Mouse (Mus musculus) kidney, postnatal 25 days (tissue): ENCODE measurements around the gene Pip5k1b.

Experiments used
- DNase-seq, 2 experiments: peaks; one replicate each; pipeline ENCODE4 v3.0.0; 2021; ENCODE audit warnings: mixed read lengths in 2 of 2

Pip5k1b gene

DNA sequence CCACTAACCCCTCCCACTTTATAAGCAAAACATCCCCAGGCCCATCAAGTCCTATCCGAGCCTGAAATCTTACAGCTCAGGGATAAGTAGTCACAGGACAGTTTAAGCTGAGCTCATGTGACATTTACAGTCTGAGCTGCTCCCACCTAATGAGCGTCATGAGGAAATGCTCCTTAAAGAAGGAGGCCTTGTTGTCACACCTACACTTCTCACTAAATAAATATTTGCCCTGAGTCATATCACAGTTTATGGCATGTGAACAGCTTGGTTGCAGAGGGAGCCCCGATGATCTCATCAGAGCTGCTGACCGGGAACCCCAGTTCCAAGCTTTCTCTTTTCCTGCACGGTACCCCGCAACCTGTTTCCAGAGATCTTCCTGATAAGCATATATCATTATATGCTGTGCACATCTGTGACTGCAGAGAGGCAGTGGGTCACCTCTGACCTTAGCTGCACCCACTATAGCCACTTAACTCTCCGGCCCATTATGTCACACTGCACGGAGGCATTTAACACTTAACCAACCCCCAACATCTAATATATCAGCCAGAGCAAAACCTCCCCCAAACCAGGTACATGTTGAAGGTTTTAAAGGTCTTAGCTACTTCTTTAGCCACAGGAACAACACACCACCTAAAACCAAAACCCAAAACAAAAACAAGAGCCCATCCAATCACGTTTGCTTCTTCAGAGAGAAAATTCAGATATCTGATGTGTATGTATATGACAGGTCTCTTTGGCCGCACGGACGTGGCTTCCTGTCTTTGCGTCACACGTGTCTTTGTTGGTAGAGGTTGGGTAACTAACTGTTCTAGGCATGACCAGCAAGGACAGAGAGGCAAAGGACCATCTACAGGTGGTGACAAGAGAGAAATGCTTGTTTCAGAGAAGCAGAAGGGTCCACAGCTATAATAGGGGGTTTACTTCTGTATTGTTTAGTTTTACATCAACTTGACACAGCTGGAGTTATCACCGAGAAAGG is 40.7 kb downstream of the Pip5k1b start:
- no peak for DNase-seq

- no peak for DNase-seq
These were observed 42.4 kb downstream of the Pip5k1b start for GRCm38 (mm10) chr19:24513105-24513843.

DNA sequence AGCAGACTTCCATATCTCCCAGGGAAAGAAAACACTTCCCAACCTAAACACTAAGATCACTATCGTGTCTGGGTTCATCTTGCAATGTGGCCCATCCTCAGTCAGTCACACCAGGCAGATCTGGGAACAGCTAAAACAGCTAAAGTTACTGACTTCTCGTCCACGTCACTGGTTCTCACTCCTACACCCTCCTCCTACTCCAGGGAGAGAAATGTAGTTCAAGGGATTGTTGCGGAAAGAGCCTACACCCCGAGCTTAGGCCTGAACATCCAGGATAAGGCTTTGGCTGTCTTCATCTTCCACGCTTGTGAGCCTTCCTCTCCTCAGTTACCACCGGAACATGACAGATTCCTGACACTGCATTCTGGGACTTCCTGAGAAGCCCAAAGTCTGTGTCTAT is 43.7 kb downstream of the Pip5k1b start:
- DNase-seq: no peak

DNA sequence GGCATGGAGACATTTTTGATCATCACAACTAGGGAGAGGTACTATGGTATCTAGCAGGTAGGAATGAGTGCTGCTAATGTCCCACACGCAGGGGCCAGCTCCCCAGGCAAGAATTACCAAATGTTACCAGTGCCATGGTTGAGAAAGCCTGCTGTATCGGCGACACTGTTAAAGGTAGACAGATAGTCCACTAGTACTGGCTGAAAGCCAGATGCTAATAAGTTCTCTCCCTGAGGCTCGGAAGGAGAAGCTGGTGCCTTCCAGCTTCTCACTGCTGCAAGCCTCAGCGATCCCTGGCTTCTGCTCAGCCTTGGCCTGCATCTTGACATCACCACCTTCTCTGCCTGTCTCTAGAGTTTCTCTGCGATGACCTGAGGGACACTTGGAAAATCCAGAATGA is 46.3 kb downstream of the Pip5k1b start:
- no peak for DNase-seq

- no peak for DNase-seq
These were observed 47.4 kb downstream of the Pip5k1b start for GRCm38 (mm10) chr19:24508087-24508767.

- DNase-seq: no peak
These were observed 52.8 kb downstream of the Pip5k1b start for GRCm38 (mm10) chr19:24502736-24503421.

GRCm38 (mm10) chr19:24501525-24501924 is 54.1 kb downstream of the Pip5k1b start:
- DNase-seq: no peak

DNA sequence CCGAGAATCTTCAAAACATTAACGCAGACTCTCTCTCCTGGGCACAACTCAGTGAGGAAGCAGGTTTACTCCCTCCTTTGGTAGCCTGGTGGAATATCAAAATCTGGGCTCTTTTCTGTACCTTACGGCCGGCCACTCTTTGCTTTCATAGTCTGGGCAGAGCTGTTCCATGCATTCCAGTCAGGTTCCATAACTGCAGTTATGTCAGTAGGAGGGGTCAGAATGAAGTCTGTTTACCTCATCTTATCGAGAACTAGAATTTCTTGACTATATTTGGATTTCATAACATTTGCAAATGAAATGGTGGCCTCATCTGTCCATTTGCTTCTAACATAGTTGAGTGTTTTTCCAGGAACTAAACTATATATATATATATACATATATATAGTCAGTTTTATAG is 55.2 kb downstream of the Pip5k1b start:
- DNase-seq: no peak

GRCm38 (mm10) chr19:24499291-24499690 is 56.4 kb downstream of the Pip5k1b start:
- DNase-seq: peak; percentile 48 to 65

DNA sequence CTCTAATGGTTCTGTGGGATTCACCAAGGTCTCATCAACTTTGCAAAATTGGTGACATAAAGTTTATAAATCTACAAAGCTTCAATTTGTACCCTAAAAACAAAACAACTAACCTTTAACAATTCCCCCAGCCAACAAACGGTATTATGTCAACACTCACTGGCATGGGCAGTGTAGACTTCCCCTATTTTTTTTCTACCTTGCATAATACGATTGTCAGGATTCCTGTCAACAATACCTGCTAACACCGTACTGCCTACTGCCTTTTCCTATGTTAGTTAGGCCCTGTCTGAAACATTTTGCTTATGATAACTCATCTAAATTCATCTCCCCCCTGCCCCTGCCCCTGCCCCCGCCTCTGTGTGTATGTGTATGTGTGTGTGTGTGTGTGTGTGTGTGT is 61.8 kb downstream of the Pip5k1b start:
- DNase-seq: no peak

DNA sequence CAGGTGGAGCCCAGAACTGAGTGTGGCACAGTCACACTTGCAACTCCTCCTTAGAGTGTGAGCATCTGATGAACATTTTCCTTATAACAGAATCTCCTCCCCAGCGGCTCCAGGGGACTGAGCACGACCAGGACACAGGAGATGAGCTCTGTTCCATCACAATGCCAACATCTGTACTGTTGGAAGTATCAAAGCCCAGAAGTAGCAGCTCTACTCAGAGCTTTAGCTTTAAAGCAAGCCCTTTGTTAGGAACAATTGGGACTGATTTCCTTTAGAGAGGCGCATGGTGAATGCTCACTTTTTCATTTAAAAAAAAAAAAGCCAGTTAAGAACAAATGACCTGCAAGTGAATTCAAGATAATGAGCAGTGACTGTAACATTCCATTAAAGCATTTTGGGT is 63.8 kb downstream of the Pip5k1b start:
- DNase-seq: no peak

DNA sequence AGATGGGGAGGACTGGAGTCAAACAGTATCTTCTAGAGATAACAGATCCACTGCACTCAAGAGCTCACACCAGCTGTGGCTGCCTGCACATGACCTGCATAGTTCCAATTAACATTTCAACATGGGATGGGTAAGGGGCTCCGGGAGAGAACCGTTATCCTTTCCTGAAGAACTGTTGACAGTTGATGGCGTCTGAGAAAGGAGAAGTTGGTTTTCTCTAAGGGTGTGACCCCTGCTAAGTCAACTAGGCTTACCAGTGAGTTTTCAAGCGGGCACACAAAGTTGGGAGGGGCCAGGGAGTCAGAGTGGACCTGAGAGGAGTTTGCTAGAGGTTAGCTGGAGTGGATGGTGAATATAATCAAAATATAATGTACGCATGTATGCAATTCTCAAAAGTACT is 65.4 kb downstream of the Pip5k1b start:
- no peak for DNase-seq

DNA sequence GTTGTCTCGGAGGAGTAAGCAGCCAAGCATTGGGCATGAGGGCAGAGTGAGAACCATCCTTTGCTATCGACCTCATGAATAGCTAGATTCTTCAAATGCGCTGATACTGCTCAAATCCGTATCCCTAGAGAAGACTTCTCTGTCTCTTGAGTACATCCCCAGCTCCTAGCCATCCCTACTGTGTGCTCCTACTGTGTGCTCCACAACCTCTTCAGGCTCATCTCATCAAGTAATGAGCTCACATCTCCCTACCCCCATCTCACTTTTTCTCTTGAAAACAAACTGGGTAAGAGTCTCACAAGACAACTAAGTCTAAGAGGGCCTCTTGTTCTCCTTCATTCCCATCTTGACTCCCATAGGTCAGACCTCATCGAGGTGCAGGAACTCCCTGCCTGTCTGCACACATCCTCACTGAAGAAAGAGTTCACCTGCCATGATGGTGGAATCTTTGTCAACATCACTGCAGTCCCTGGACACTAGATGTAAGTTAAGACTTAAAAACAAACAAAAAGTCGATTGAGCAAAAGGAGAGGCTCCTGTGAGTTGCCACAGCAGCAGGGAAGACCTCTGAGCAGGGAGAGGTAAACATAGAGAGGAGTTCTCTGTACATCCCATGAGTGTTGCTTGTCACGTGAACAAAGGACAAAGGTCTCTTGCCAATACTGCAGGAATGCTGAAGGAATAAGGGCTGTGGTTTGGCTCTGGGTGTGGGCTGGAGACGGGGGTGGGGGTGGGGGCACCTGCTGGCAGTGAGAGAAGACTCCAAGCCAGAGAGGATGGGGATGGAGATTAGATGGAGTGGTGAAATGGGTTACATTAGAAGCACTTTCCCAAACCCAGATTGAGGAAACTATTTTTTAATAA is 69.0 kb downstream of the Pip5k1b start:
- no peak for DNase-seq

DNA sequence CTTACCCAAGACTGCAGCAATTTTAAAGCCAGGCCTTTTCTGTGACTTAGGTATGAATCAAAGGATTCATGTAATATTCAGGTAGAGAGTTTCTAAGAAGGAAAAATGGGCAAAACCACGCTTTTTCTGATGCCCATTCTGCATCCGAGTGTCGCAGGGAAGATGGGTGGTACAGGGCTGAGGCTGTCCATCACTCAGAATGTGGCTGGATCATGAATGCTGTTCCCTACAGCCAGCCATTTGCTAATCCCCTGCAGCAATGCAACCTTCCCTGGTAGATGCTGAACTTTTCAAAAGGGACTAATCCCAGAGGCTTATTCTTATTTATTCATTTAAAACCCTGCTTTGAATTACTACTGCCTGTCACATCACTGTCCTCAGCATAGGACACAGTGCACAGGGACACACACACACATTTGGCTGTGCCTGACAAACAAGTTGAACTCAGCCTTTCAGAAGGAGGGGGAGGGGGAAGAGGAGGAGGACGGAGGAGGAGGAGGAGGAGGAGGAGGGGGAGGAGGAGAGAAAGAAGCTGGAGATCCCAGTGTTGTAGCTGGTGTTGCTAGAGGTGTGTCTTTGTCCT is 71.0 kb downstream of the Pip5k1b start:
- DNase-seq: no peak

DNA sequence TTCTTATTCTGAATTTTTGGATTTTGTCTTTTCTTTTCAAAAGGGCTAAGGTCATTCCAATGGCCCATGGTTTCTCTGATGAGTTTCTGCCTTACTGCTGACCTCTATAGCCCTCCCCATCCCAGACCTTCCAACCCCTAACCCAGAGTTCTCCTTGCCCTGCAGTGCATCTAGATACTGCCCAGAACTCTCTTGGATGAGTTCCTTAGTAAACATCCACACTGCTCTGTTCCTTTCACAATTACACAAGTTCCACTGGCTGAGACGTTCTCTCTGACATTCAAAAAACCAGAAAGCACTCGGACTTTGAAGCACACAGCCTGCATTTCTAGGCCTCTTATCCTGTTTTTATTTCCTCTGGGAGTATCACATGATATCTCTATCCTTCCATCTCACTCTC is 74.8 kb downstream of the Pip5k1b start:
- DNase-seq: no peak

DNA sequence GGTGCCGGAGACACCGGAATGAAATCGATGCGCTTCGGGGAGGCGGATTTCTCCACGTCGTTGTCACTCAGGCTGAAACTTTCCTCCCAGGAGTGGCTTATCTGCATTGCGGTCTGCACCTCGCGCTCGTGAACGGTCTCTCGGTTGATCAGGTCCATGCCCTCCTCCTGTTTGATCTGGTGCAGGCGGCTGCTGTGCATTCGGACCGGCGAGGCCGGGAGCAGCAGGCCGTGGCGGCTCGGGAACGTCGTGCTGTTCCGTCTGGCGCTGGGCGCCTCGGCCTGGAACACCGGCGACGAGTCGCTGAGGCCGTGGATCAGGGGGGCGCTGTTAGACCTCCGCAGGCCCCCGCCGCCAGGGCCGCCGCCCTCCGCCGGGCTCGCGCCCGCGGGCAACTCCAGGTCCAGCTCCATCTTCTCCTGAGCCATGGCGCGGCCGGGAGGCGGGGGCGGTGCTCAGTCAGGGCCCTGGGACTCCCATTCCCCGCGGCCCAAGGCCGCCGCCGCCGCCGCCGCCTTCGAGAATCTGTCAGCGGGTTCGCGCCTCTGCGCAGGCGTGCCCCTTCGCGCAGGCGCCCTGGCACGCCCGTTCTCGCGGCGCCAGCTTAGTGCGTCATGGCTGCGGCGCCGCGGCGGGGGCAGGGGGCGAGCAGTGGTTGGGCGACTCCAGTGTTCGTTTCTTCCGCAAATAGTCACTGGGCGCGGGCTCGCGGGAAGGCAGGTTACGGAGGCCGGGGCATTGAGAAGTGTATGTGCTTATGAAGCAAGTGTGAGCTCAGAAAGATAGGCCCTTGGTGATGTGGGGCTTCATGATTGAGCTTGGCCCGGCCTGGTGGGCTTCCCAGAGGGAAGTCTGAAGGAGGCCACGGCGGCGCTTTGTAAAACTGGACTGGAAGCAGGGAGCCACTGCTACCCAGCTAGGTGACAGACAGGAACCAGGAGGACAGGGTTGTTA is 78.5 kb downstream of the Pip5k1b start, which contains the start of gene Fam122a:
Fam122a (minus strand) TSS at position 428 of the 954 bp plus-strand sequence.
- DNase-seq: peak; percentile 87 to 94

- DNase-seq: peak; percentile 7 to 40
These were observed 79.2 kb downstream of the Pip5k1b start for GRCm38 (mm10) chr19:24476461-24476860.

DNA sequence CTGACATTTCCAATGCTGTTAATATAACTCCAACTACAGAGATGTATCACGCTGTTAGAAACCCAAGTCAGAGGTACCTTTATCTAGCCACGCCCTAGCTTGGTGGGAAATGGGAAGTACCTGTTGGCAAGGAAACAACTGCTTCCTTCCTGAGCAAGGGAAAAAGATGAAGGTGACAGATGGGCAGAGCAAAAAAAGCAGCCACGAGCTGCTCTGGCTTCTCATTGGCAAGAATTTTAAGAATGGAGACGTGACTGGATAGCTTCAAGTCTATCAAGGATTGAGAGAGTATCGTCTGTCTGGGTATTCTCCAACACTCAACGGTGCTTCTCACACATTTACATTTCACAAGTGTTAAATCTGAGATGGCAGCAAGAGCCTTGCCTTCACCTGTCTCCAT is 80.4 kb downstream of the Pip5k1b start:
- DNase-seq: no peak

DNA sequence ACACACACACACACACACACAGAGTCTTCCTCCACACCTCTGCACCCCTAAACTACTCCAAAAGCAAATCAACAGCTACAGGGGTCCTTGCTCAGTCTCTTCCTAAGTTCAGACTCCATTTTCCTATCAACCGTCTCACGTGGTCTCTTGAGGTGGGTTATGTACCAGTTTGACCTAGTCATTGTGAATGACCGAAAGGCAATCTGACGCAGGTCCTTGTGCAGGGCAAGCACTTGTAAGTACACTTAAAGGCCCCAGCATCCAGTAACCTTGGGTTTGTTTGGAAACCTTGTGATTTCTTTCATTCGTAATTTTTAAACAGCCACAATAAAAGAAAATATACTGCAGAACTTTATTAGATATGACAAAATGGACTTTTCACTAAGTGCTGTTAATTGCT is 83.2 kb downstream of the Pip5k1b start:
- DNase-seq: no peak

GRCm38 (mm10) chr19:24471538-24471937 is 84.1 kb downstream of the Pip5k1b start:
- no peak for DNase-seq
